Mouse (Mus musculus) kidney, postnatal 14 days (tissue): ENCODE measurements around the gene Lemd2.
A peak's percentile ranks its signal among the peaks of the same experiment; 100 is the strongest.

ENCODE experiments used
- DNase-seq: peaks from one replicate; pipeline ENCODE4 v3.0.0; 2022; ENCODE audit warnings: mixed read lengths

The Lemd2 gene

GRCm38 (mm10) chr17:27226701-27227100, 22.4 kb upstream of the Lemd2 start:
- DNase-seq = no peak

DNA sequence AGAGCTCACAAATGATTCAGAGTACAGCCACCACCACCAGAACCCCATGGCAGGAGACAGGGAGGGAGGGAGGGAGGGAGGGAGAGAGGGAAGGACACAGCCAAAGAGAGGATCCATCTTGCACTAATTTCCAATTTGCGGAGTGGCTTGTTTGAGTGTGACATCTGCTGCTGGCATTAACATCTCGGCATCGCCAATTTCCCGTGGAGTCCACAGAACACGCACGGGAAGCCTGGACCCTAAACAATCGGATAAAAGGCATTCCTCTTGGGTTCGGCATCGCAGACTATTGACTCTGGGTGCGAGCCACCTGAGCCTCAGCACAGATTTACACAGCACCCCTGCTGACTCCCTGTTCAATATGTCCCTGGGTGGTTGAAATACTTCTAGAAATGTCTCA, 21.5 kb upstream of the Lemd2 start:
- DNase-seq = no peak

DNA sequence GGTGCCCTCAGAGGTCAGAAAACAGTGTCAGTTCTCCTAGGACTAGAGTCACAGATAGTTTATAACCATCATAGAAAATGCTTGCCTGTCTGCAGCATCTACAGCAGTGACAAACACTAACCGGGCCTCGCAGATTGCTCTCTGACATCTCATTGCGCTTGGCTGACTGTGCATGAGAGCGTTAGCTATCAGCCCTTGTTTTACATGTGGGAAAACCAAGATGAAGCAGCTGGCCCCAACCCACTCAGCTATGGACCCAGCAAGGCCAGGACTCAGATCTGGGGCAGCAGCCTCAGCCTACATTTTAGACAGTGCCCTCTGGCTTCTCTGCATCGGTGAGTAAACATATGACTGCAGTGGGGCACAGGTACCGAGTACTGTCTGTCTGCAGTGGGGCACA, 19.6 kb upstream of the Lemd2 start:
- no peak for DNase-seq

DNA sequence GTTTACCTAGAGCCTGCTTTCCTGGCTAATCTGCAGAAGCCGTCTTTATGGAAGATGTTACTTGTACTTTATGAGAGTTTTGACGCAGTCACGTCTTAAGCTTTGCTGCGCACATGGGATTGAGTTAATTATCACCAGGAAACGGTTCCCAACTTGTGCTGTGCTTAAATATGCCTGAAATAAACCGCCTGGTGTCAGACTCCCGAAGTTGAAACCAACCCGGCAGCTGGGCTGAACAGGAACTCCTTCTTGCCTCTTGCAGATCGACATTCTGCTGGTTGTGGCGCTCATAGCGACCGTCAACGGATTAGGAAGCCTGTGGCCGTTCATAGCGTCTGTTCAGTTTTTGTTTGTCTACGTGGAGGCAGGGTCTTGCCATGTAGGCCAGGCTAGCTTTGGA, 17.3 kb upstream of the Lemd2 start:
- no peak for DNase-seq

GRCm38 (mm10) chr17:27218916-27219315, 14.6 kb upstream of the Lemd2 start:
- DNase-seq = no peak

DNA sequence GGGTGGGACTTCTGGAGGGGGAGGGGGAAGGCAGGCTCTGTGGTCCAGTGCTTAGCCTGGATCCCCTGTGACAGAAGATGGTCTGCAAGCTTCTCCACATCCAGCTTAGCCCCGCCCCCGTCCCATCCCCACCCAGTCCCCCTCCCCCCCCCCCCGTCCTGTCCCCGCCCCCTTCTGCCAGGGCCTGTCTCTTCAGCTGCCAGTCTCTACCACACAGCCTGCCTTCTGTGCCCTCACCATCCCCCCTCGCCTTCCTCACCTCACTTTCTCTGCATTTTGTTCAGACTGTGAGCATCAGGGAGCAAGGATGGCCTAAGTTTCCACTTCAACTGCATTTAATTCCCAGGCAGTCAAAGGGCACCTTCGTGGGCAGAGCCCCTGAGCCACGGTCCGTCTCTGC, 14.1 kb upstream of the Lemd2 start:
- DNase-seq = no peak

DNA sequence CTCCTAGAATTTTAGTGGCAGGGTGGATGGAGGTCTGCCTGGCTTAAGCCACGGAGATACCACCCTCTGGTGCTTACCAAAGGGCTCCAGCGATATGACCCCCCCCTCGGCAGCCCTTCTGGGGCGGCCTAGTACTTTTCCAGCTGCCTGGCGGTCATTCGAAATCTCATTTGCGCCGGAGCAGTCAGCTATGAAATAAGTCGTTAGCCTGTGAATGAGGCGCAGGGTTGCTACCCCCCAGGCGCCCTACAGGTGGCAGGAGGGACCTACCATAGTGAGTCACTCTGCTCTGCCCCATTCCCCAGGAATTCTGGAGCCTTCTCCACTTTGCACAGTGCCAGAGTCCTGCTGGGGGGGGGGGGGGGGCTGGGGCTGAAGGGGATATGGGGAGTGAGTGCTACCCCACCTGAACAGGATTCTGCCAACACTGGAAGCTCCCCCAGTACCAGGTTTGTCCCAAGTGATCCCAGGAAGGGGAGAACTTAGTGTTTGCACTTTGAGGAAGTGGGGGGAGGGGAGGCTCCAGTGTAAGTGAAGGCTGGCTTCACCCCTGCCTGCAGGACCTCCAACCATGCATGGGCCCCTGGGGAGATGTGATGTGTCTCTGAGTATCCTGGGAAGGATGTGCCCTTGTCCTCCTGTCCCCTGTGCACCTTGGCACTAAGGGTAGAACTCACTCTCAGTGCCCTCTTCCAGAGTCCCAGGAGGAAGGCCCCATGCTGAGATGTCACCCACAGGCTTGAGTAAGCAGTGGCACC, 8.7 kb upstream of the Lemd2 start:
- DNase-seq = peak; percentile 93

GRCm38 (mm10) chr17:27212006-27212405, 7.7 kb upstream of the Lemd2 start:
- peak; percentile 71 for DNase-seq

DNA sequence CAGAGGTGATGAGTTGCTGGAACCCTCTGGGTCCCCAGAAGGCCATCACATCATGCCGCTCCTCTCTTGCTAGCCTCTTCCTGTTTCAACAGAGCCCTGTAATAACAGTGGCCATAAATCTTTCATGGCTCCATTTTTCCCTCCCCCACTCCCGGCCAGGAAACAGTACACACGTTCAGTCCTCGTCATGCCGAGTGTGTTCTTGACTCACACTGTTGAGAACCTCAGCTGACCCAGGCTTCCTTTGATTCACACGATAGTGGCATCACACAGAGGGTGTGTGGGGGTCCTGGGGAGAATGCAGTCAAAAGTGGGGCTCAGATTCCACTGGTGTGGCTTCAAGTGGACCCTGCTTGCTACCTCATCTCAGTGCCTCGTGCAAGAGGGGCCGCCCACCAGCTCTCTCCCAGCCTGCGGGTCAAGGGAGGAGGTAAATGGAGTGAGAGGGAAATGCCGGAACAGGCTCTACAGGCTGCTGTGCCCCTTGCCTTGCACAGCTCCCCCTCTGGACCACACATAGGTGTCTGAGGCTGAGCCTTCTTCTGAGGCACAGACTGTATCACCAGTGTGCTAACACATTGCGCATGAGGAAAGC, 2.9 kb upstream of the Lemd2 start:
- peak; percentile 71 for DNase-seq

DNA sequence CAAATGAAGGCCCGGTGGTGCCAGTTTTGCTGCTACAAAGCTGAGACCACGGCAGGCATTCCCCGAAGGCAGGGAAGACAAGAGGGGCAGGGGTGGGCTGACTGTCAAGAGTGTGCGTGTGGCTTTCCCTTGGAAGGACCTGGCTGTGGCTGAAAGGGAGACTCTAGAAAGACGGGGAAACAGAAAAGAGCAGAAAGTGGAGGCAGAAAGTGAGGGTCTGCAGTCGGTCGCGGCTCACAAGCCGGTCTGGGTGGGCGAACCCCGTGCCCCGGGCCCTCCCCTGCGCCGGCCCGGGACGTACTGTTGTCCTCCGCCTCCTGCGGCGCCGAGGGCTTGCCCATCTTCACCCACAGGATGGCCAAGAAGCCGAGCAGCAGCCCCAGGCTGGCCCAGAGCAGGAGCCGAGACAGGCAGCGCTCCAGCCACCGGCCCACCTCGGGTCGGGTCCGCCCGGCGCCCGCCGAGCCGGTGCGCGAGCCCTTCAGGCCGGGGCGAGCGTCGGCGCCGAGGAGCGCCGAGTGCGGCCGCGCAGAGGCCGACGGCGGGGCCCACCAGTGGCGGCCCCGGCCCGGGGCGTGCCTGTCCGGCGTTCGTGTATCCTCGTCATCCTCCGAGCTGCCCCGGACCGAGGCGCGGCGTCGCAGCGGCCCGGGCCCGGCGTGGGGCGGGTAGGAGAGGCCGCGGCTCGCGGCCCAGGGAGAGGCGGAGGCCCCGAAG, 753 bp downstream of the Lemd2 start:
- DNase-seq = no peak

DNA sequence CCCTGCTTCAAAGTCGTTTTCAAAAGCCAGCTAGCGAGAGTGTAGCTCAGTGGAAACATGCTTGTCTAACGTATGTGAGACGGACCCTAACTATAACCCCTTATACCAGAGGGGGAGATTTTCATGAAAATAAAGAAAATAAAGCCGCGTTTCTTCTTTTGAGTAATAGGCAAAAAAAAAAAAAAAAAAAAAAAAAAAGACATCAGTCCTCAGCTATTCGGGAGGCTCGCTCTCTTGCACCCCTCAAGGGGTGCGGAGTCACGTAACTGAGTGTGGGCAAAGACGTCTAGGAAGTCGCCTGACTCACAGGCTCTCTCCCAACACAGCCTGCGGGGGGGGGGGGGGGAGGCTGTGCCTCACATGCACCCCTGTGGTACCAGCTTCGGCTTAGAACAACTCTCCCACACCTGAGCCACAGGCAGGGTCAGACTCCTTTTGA, 1.3 kb downstream of the Lemd2 start:
- no peak for DNase-seq

DNA sequence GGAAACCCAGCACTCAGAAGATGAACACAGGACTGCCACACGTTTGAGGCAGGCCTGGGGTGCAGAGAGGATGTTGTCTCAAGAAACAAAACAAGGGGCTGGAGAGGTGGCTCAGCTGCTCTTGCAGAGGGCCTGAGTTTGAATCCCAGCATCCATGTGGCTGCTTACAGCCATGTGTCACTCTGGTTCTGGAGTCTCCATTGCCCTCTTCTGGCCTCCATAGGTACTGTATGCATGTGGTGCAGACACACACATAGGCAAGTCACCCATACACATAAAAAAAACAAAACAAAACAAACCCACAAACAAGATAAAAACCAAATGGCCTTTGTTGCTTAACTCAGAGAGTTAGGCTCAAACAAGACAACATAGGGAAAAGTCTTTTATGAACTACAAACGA, 2.3 kb downstream of the Lemd2 start:
- no peak for DNase-seq

GRCm38 (mm10) chr17:27200801-27201200, 3.5 kb downstream of the Lemd2 start:
- peak; percentile 42 for DNase-seq

GRCm38 (mm10) chr17:27199864-27200263, 4.4 kb downstream of the Lemd2 start:
- no peak for DNase-seq

DNA sequence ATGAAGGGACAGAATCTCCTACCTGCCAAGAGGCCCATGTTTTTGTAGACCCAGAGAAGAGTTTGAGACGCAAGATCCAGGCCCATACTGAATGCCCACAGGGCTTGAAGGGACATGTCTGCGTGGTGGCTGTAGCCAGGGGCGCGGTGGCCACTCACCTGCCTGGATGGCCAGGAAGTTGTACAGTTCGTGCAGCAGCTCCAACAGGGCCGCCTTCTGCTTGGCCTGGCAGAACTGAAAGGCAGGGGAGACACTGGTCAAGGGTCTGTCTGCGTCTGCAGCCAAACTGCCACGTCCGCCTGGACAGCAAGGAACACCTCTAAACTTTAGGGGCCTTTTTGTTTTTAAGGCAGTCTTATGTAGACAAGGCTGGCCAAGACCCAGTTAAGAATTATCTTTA, 5.1 kb downstream of the Lemd2 start:
- no peak for DNase-seq

GRCm38 (mm10) chr17:27196206-27196605, 8.1 kb downstream of the Lemd2 start:
- no peak for DNase-seq

GRCm38 (mm10) chr17:27194258-27195185, 9.7 kb downstream of the Lemd2 start:
- DNase-seq = no peak

GRCm38 (mm10) chr17:27191804-27192203, 12.5 kb downstream of the Lemd2 start:
- no peak for DNase-seq

DNA sequence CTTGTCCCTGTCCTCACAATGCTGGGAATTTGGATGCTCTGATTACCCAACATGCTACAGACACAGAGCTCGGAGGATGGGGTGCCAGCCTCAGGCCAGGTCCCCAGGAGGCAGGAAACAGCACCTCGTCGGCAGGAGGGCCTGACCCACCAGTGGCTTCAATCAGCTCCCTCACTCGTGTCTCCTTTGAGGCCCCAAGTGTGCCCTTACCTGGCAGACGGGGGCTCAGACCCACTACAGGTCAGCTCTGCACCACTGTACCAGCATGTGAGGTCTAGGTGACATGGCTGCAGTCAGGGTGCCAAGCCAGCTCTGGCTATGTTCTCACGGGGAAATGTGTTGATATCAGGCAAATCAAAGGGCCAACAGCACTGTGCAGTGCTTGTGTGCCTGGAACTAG, 13.1 kb downstream of the Lemd2 start:
- no peak for DNase-seq

DNA sequence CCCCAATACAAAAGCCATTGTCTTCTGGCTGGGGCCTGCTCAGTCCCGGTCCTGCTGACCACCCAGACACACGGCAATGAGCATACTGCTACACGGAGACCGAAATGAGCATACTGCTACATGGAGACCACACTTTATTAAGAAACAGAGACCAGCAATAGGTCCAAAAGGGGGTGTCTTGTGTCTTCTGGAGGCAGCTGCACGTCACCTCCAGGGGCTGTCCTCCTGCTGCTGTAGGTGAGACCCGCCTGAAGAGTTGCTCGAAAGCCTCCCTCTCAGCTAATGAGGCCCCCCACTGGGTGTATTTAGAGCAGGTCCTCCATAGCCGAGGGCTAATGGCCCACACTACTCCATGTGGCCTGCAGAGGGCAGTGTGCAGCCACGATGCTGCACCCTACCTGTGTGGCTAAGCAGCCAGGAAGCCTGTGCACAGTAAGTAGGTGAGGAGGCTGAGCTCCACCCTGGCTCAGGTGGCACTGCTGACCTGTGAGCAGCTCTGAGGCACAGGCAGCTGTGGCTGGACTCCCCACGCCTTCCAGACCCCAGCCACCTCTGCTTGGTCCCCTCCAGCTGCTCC, 14.5 kb downstream of the Lemd2 start:
- peak; percentile 73 for DNase-seq

DNA sequence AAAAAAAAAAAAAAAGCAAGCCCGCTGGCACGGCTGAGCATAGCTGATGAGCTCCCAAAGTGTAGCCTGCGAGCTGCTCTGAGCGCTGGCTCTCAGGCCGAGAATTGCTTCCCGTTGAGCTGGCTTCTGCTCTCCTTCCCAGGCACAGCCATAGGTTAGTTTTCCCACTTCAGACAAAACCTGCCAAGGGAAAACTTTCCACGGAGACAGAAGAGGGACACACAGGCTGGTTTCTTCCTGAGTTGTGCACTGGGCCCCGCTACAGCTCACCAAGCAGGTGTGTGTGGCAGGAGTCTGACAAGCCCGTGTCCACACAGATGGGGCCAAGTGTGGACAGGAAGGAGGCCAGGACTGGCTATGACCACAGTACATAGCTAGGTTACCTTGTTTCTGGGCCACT, 15.4 kb downstream of the Lemd2 start:
- DNase-seq = no peak

- DNase-seq = no peak
Measured at GRCm38 (mm10) chr17:27187059-27187458, 17.2 kb downstream of the Lemd2 start.

DNA sequence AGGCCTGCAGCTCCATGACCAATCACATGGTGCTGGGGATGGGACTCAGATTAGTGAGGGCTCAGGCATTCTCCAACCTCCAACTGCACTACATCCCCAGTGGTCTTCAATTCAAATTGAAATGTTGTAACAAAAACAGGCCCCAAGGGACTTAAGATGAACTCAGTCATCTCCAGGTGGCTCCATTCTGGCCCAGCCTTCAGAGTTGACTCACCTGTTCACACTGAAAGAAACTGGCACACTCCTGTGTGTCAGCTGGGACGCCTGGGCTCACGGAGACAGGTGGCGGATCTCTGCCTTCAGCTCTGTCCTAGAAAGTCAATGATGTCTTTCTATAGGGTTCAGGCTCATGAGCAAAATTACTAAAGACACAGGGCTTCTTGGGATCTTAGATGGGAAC, 18.2 kb downstream of the Lemd2 start:
- DNase-seq = no peak
